Mouse (Mus musculus) myocyte (in vitro differentiated cells): ENCODE data around the gene Mucl3. TPM values are rescaled to one million over a fixed set of nuclear protein-coding genes. Genes with fewer than 3 reads are reported as not detected.

Experiments
- H3K27me3 ChIP-seq: one replicate; pipeline ENCODE4 v1.6.1; 2011; ENCODE audit not compliant: control insufficient read depth, insufficient read depth, insufficient read length
- H3K36me3 ChIP-seq: one replicate; pipeline ENCODE4 v1.6.1; 2011; ENCODE audit not compliant: control insufficient read depth, insufficient read depth
- H3K4me2 ChIP-seq: one replicate; pipeline ENCODE4 v1.6.1; 2011; ENCODE audit warnings: low read depth, control low read depth
- H3K4me3 ChIP-seq: one replicate; pipeline ENCODE4 v1.5.1; 2011; ENCODE audit warnings: mild to moderate bottlenecking, control low read depth, moderate library complexity
- H3K79me2 ChIP-seq: one replicate; pipeline ENCODE4 v1.6.1; 2011; ENCODE audit not compliant: control insufficient read depth, insufficient read depth
- H3ac ChIP-seq: one replicate; pipeline ENCODE4 v1.6.1; 2011; ENCODE audit not compliant: control insufficient read depth, insufficient read length
- CEBPB ChIP-seq: IDR thresholded peaks from 2 replicates; pipeline ENCODE4 v1.6.1; 2011; ENCODE audit warnings: mild to moderate bottlenecking, moderate library complexity; ENCODE audit not compliant: poor library complexity, insufficient read depth, severe bottlenecking
- E2F4 ChIP-seq: IDR thresholded peaks from one replicate; pipeline ENCODE4 v1.6.1; 2011; ENCODE audit warnings: mild to moderate bottlenecking, control low read depth, moderate library complexity; ENCODE audit not compliant: insufficient read depth
- MAX ChIP-seq: IDR thresholded peaks from one replicate; pipeline ENCODE4 v1.6.1; 2011; ENCODE audit warnings: low read depth, mild to moderate bottlenecking, control low read depth
- MYOD1 ChIP-seq, 3 experiments: IDR thresholded peaks; one replicate each; pipeline ENCODE4 v1.6.1; 2011; ENCODE audit warnings: control low read depth in 2 of 3, low read depth in 2 of 3, mild to moderate bottlenecking in 2 of 3, moderate library complexity in 1 of 3; ENCODE audit not compliant: insufficient read length in 2 of 3, control insufficient read depth in 1 of 3
- MYOG ChIP-seq, 3 experiments: IDR thresholded peaks; one replicate each; pipeline ENCODE4 v1.6.1; 2011; ENCODE audit warnings: control low read depth in 2 of 3, low read depth in 2 of 3, mild to moderate bottlenecking in 2 of 3; ENCODE audit not compliant: insufficient read length in 2 of 3, control insufficient read depth in 1 of 3, insufficient read depth in 1 of 3
- POLR2A ChIP-seq: IDR thresholded peaks from one replicate; pipeline ENCODE4 v1.6.1; 2011; ENCODE audit warnings: low read depth, mild to moderate bottlenecking, control low read depth, moderate library complexity; ENCODE audit not compliant: insufficient read length
- POLR2AphosphoS2 ChIP-seq: IDR thresholded peaks from one replicate; pipeline ENCODE4 v1.6.1; 2011; ENCODE audit warnings: low read depth, control low read depth; ENCODE audit not compliant: insufficient read length
- REST ChIP-seq: IDR thresholded peaks from one replicate; pipeline ENCODE4 v1.6.1; 2011; ENCODE audit warnings: mild to moderate bottlenecking, control low read depth, moderate library complexity; ENCODE audit not compliant: insufficient read depth, insufficient read length
- SRF ChIP-seq: IDR thresholded peaks from one replicate; pipeline ENCODE4 v1.6.1; 2011; ENCODE audit warnings: low read depth; ENCODE audit not compliant: control insufficient read depth, insufficient read length
- TCF12 ChIP-seq: IDR thresholded peaks from one replicate; pipeline ENCODE4 v1.6.1; 2011; ENCODE audit warnings: mild to moderate bottlenecking, control low read depth; ENCODE audit not compliant: poor library complexity, insufficient read depth, severe bottlenecking
- TCF3 ChIP-seq: IDR thresholded peaks from one replicate; pipeline ENCODE4 v1.6.1; 2011; ENCODE audit warnings: low read depth, control low read depth; ENCODE audit not compliant: insufficient read length
- USF1 ChIP-seq: IDR thresholded peaks from one replicate; pipeline ENCODE4 v1.6.1; 2011; ENCODE audit warnings: low read depth, mild to moderate bottlenecking, control low read depth, moderate library complexity
- polyA plus RNA-seq: library from polyadenylated mRNA; unstranded; fragments of >200 nt; fragmentation: generic; extraction: Trizol; gene quantifications from one replicate; pipeline ENCODE4 v1.2.1, GENCODE M21; 2012; ENCODE audit warnings: missing spikeins

Gene Mucl3
- 0.05 TPM for polyA plus RNA-seq

- no peaks in the 10 kb centered on the region for H3K79me2 ChIP-seq
- H3K4me3 ChIP-seq = no peak within 1 kb of the TSS
- no peak within 1 kb of the TSS for H3ac ChIP-seq
- H3K36me3 ChIP-seq = no peaks in the 10 kb centered on the region
- TF ChIP-seq E2F4 (no peak), POLR2A (no peak), MYOD1 (IDR thresholded peaks at IDR 0.05; ENCODE audit: control insufficient read depth in 1 of 3, insufficient read length in 2 of 3, low read depth in 2 of 3) (no peak), REST (no peak), CEBPB (no peak)
- H3K4me2 ChIP-seq = no peak within 1 kb of the TSS
- H3K27me3 ChIP-seq = peaks cover 24% of the 10 kb centered on the region
Observed at GRCm38 (mm10) chr17:35643609-35644236, at the start of gene Mucl3. TSS of gene Mucl3 (minus strand) at chr17:35643695.

GRCm38 (mm10) chr17:35692368-35692767 is 48.9 kb upstream of the Mucl3 start:
- H3K27me3 ChIP-seq = no peaks in the 10 kb centered on the region
- TF ChIP-seq TCF12 = no peak
- no peak for TF ChIP-seq POLR2AphosphoS2
- no peak overlapping the region for H3K4me2 ChIP-seq
- no peak overlapping the region for H3K4me3 ChIP-seq
- peaks cover 37% of the 10 kb centered on the region for H3K79me2 ChIP-seq
- peaks cover 37% of the 10 kb centered on the region for H3K36me3 ChIP-seq
- H3ac ChIP-seq = no peak overlapping the region

GRCm38 (mm10) chr17:35691811-35692210 is 48.3 kb upstream of the Mucl3 start:
- H3K79me2 ChIP-seq = peaks cover 32% of the 10 kb centered on the region
- no peak overlapping the region for H3ac ChIP-seq
- H3K4me3 ChIP-seq = no peak overlapping the region
- no peak overlapping the region for H3K4me2 ChIP-seq
- TF ChIP-seq SRF (no peak), MYOD1 (IDR thresholded peaks at IDR 0.05; ENCODE audit: control insufficient read depth in 1 of 3, insufficient read length in 2 of 3, low read depth in 2 of 3) (peak in 1 of 3 experiments; percentile 63), MYOG (IDR thresholded peaks at IDR 0.05; ENCODE audit: control insufficient read depth in 1 of 3, insufficient read depth in 1 of 3, insufficient read length in 2 of 3, low read depth in 2 of 3) (peak in 2 of 3 experiments; percentile 45 to 59)
- peaks cover 39% of the 10 kb centered on the region for H3K36me3 ChIP-seq
- H3K27me3 ChIP-seq = no peaks in the 10 kb centered on the region

- no peak overlapping the region for H3K4me2 ChIP-seq
Observed at GRCm38 (mm10) chr17:35689936-35690645, 46.6 kb upstream of the Mucl3 start.

GRCm38 (mm10) chr17:35688347-35689175 is 45.1 kb upstream of the Mucl3 start:
- H3K36me3 ChIP-seq = peaks cover 56% of the 10 kb centered on the region
- no peak overlapping the region for H3ac ChIP-seq
- H3K27me3 ChIP-seq = no peaks in the 10 kb centered on the region
- H3K4me3 ChIP-seq = no peak overlapping the region
- H3K79me2 ChIP-seq = peaks cover 3% of the 10 kb centered on the region
- H3K4me2 ChIP-seq = no peak overlapping the region
- TF ChIP-seq POLR2AphosphoS2 (no peak), REST (no peak), TCF12 (no peak), MAX (no peak), MYOG (IDR thresholded peaks at IDR 0.05; ENCODE audit: control insufficient read depth in 1 of 3, insufficient read depth in 1 of 3, insufficient read length in 2 of 3, low read depth in 2 of 3) (peak in 1 of 3 experiments; percentile 6), MYOD1 (IDR thresholded peaks at IDR 0.05; ENCODE audit: control insufficient read depth in 1 of 3, insufficient read length in 2 of 3, low read depth in 2 of 3) (no peak), SRF (no peak)

More at GRCm38 (mm10) chr17:35689936-35690645, 46.6 kb upstream of the Mucl3 start:
- TF ChIP-seq TCF3 (no peak), USF1 (no peak), MYOD1 (IDR thresholded peaks at IDR 0.05; ENCODE audit: control insufficient read depth in 1 of 3, insufficient read length in 2 of 3, low read depth in 2 of 3) (no peak), CEBPB (no peak), POLR2A (no peak), REST (no peak), E2F4 (no peak), SRF (no peak), POLR2AphosphoS2 (no peak), MYOG (IDR thresholded peaks at IDR 0.05; ENCODE audit: control insufficient read depth in 1 of 3, insufficient read depth in 1 of 3, insufficient read length in 2 of 3, low read depth in 2 of 3) (no peak), TCF12 (no peak), MAX (no peak)
- Histone ChIP-seq H3K36me3 (peaks cover 46% of the 10 kb centered on the region), H3K27me3 (no peaks in the 10 kb centered on the region), H3K4me3 (no peak overlapping the region), H3K79me2 (peaks cover 15% of the 10 kb centered on the region), H3ac (no peak overlapping the region)
